Mouse (Mus musculus): ENCODE data around the gene Ccdc190.

- TF ChIP-seq POLR2A (IDR thresholded peaks at IDR 0.05; ENCODE audit: borderline replicate concordance, insufficient read depth, low read length) = no peak
- no peak for TF ChIP-seq CTCF (IDR thresholded peaks at IDR 0.05; ENCODE audit: borderline replicate concordance, insufficient read depth, low read depth, low read length)
Observed at GRCm38 (mm10) chr1:169952636-169953035, 24.2 kb downstream of the Ccdc190 start.

All from cerebellum, adult 2 months (tissue).